Mouse (Mus musculus): ENCODE results near the gene Gm28230.

GRCm38 (mm10) chr2:74686301-74686987 is 40.1 kb upstream of the Gm28230 start:
- TF ChIP-seq POLR2A (IDR thresholded peaks at IDR 0.05; ENCODE audit: insufficient read depth, low read depth, low read length) (no peak), CTCF (IDR thresholded peaks at IDR 0.05) (peak; percentile 78), EP300 (IDR thresholded peaks at IDR 0.05; ENCODE audit: insufficient read depth, low read depth, low read length) (no peak)
